Mouse (Mus musculus): ENCODE results near the gene Pglyrp1. TPM values are rescaled to one million over a fixed set of nuclear protein-coding genes. Genes with fewer than 3 reads are reported as not detected.
A peak's percentile ranks its signal among the peaks of the same experiment; 100 is the strongest.

Gene Pglyrp1
- total and polyA plus RNA-seq, 3 experiments: 0.51 to 3.8 TPM; not detected in 1

DNA sequence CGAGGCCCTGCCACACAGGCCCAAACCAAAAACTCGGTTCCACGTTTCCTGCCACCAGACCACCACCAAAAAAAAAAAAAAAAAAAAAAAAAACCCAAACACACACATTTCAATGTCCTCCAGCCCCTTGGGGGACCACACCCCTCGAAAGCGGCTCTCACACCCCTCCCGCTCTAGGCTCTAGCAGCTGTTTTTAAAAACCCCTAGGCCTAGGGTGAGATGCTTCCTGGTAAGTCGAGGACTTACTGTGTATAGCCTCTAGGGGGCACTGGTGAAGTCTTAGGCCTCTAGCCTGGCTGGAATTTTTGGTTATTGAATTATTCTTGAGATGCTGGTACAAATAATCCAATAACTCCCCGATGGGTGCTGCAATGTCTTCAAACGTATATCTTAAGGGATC, 42.5 kb upstream of the Pglyrp1 start:
- H3K27me3 ChIP-seq (replicated peaks): peaks cover 49% of the 10 kb centered on the region
- no peaks in the 10 kb centered on the region for H3K79me2 ChIP-seq (replicated peaks; ENCODE audit: control insufficient read depth, extremely low read depth, insufficient read depth, poor library complexity, severe bottlenecking)
- no peak overlapping the region for H3K27ac ChIP-seq (ENCODE audit: insufficient read depth, low read depth)
- no peaks in the 10 kb centered on the region for H3K36me3 ChIP-seq (replicated peaks in 1 of 2; ENCODE audit: control insufficient read depth in 1 of 2, insufficient read depth in 1 of 2, low read length in 1 of 2)
- no peak overlapping the region for H3K4me2 ChIP-seq (ENCODE audit: insufficient read depth, low read depth, poor library complexity, severe bottlenecking)
- no peak overlapping the region for H3K9ac ChIP-seq (ENCODE audit: insufficient read depth, low read depth)
- dilution Hi-C loops (cut with MboI; ENCODE audit: extremely low pct_ligation_motif_present, extremely low pct_unique_long_range_greater_than_20kb, low sequenced_read_pairs) (no loop called here), in situ Hi-C loops (cut with MboI; ENCODE audit: low pct_ligation_motif_present, low pct_unique_long_range_greater_than_20kb, low sequenced_read_pairs) (no loop called here)
- peak; percentile 14 for DNase-seq (ENCODE audit: extremely low read depth)
- no peaks in the 10 kb centered on the region for H3K9me3 ChIP-seq (replicated peaks; ENCODE audit: low read length)
- TF ChIP-seq ELF1 (IDR thresholded peaks at IDR 0.05; ENCODE audit: low read depth, low read length) (peak; percentile 47; the same call in 1 of the 2 replicates), GABPA (IDR thresholded peaks at IDR 0.05; ENCODE audit: insufficient replicate concordance, low read depth, low read length) (no peak), CTCF (conservative IDR thresholded peaks at IDR 0.05 in 1 of 2, IDR thresholded peaks at IDR 0.05 in 1 of 2; ENCODE audit: low read depth in 2 of 2, low read length in 2 of 2) (peak; percentile 18 to 49; a peak in 2 of 4 replicates), E2F4 (IDR thresholded peaks at IDR 0.05; ENCODE audit: insufficient replicate concordance, low read depth, low read length) (no peak)
- no peaks in the 10 kb centered on the region for H3K4me1 ChIP-seq (ENCODE audit: control insufficient read depth in 1 of 2, insufficient read depth in 2 of 2)
- H3K4me3 ChIP-seq (replicated peaks in 1 of 3; ENCODE audit: low read depth in 2 of 3, low read length in 2 of 3, poor library complexity in 1 of 3): no peak overlapping the region

DNA sequence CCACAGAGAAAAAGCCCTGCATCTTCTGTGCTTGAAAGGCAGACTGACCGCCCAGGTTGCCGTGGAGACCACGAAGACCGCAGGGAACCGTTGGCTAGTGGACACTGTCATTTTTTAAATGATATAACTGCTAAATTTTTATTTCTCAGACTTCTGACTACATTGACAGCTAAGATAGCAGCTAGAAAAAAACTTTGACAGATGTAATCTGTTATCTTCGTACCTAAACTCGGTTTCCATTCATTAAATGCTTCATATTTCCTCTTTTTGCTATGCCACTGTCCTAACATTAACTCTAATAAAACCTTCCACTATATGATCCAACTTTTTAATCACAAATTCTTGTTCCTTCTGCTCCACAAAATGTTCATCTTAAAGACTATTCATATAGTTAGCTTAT, 41.6 kb upstream of the Pglyrp1 start:
- dilution Hi-C loops (cut with MboI; ENCODE audit: extremely low pct_ligation_motif_present, extremely low pct_unique_long_range_greater_than_20kb, low sequenced_read_pairs): no loop called here
- Histone ChIP-seq H3K79me2 (replicated peaks; ENCODE audit: control insufficient read depth, extremely low read depth, insufficient read depth, poor library complexity, severe bottlenecking) (no peaks in the 10 kb centered on the region), H3K9ac (ENCODE audit: insufficient read depth, low read depth) (no peak overlapping the region), H3K27ac (ENCODE audit: insufficient read depth, low read depth) (no peak overlapping the region), H3K4me1 (ENCODE audit: control insufficient read depth in 1 of 2, insufficient read depth in 2 of 2) (no peaks in the 10 kb centered on the region), H3K4me3 (replicated peaks in 1 of 3; ENCODE audit: low read depth in 2 of 3, low read length in 2 of 3, poor library complexity in 1 of 3) (no peak overlapping the region), H3K36me3 (replicated peaks in 1 of 2; ENCODE audit: control insufficient read depth in 1 of 2, insufficient read depth in 1 of 2, low read length in 1 of 2) (no peaks in the 10 kb centered on the region), H3K27me3 (replicated peaks) (peaks cover 45% of the 10 kb centered on the region), H3K4me2 (ENCODE audit: insufficient read depth, low read depth, poor library complexity, severe bottlenecking) (no peak overlapping the region), H3K9me3 (replicated peaks; ENCODE audit: low read length) (no peaks in the 10 kb centered on the region)
- in situ Hi-C loops (cut with MboI; ENCODE audit: low pct_ligation_motif_present, low pct_unique_long_range_greater_than_20kb, low sequenced_read_pairs): no loop called here
- TF ChIP-seq SMC3 (IDR thresholded peaks at IDR 0.05; ENCODE audit: low read depth, low read length) (no peak), MXI1 (IDR thresholded peaks at IDR 0.05; ENCODE audit: low read depth, low read length) (no peak), PAX5 (IDR thresholded peaks at IDR 0.05; ENCODE audit: low read length) (no peak), MAZ (IDR thresholded peaks at IDR 0.05; ENCODE audit: low read depth, low read length) (no peak), ZKSCAN1 (IDR thresholded peaks at IDR 0.05; ENCODE audit: borderline replicate concordance, low read depth, low read length) (no peak), CHD1 (IDR thresholded peaks at IDR 0.05; ENCODE audit: low read depth, low read length) (no peak), GABPA (IDR thresholded peaks at IDR 0.05; ENCODE audit: insufficient replicate concordance, low read depth, low read length) (no peak), ZNF384 (IDR thresholded peaks at IDR 0.05; ENCODE audit: low read depth, low read length) (no peak), JUND (conservative IDR thresholded peaks at IDR 0.05; ENCODE audit: low read depth, low read length) (no peak), CHD2 (IDR thresholded peaks at IDR 0.05; ENCODE audit: low read length) (no peak), JUN (IDR thresholded peaks at IDR 0.05; ENCODE audit: insufficient read depth, low read depth, low read length) (no peak), KAT2A (IDR thresholded peaks at IDR 0.05; ENCODE audit: insufficient replicate concordance, low read length) (no peak), CTCF (conservative IDR thresholded peaks at IDR 0.05 in 1 of 2, IDR thresholded peaks at IDR 0.05 in 1 of 2; ENCODE audit: low read depth in 2 of 2, low read length in 2 of 2) (no peak), NELFE (IDR thresholded peaks at IDR 0.05; ENCODE audit: low read depth, low read length) (no peak), USF1 (IDR thresholded peaks at IDR 0.05; ENCODE audit: low read depth, low read length) (no peak), USF2 (conservative IDR thresholded peaks at IDR 0.05; ENCODE audit: low read depth, low read length) (no peak), MEF2A (IDR thresholded peaks at IDR 0.05; ENCODE audit: borderline replicate concordance, low read depth, low read length) (no peak), TBP (conservative IDR thresholded peaks at IDR 0.05; ENCODE audit: low read depth, low read length) (no peak), RCOR1 (conservative IDR thresholded peaks at IDR 0.05; ENCODE audit: low read depth, low read length) (no peak)
- DNase-seq (ENCODE audit: extremely low read depth): no peak
